Mouse (Mus musculus) ES-CJ7 (cell line): ENCODE measurements around the gene Msh4.

Experiments used
- DNase-seq: peaks from one replicate; pipeline ENCODE4 v3.0.0; 2011; ENCODE audit warnings: low read depth, low spot score

The Msh4 gene

GRCm38 (mm10) chr3:153906136-153906871 is at the start of gene Msh4:
Gene Msh4 (minus strand): TSS chr3:153906138.
- peak; percentile 40 for DNase-seq

- no peak for DNase-seq
Observed at GRCm38 (mm10) chr3:153948176-153948575, 42.2 kb upstream of the Msh4 start.

GRCm38 (mm10) chr3:153947271-153947670 is 41.3 kb upstream of the Msh4 start:
- no peak for DNase-seq

- peak; percentile 100 for DNase-seq
Observed at GRCm38 (mm10) chr3:153944335-153944990, 38.5 kb upstream of the Msh4 start, which contains the start of gene Acadm. Gene Acadm (minus strand): TSS chr3:153944632.

- no peak for DNase-seq
Observed at GRCm38 (mm10) chr3:153943901-153944334, 38.0 kb upstream of the Msh4 start.

GRCm38 (mm10) chr3:153943003-153943640 is 37.2 kb upstream of the Msh4 start:
- no peak for DNase-seq

- DNase-seq = peak; percentile 58
Observed at GRCm38 (mm10) chr3:153941613-153942012, 35.7 kb upstream of the Msh4 start.

GRCm38 (mm10) chr3:153940486-153940885 is 34.5 kb upstream of the Msh4 start:
- peak; percentile 85 for DNase-seq

GRCm38 (mm10) chr3:153940021-153940420 is 34.1 kb upstream of the Msh4 start:
- peak; percentile 60 for DNase-seq

- peak; percentile 62 for DNase-seq
Observed at GRCm38 (mm10) chr3:153937116-153937810, 31.3 kb upstream of the Msh4 start.

GRCm38 (mm10) chr3:153935878-153936277 is 29.9 kb upstream of the Msh4 start:
- no peak for DNase-seq

- DNase-seq = no peak
Observed at GRCm38 (mm10) chr3:153932461-153932860, 26.5 kb upstream of the Msh4 start.

GRCm38 (mm10) chr3:153929526-153929925 is 23.6 kb upstream of the Msh4 start:
- no peak for DNase-seq

GRCm38 (mm10) chr3:153926333-153926732 is 20.4 kb upstream of the Msh4 start:
- DNase-seq = peak; percentile 62

- DNase-seq = no peak
Observed at GRCm38 (mm10) chr3:153921147-153921910, 15.4 kb upstream of the Msh4 start.

GRCm38 (mm10) chr3:153917200-153917599 is 11.3 kb upstream of the Msh4 start:
- DNase-seq = peak; percentile 96

- no peak for DNase-seq
Observed at GRCm38 (mm10) chr3:153913510-153914243, 7.7 kb upstream of the Msh4 start.

- DNase-seq = peak; percentile 94
Observed at GRCm38 (mm10) chr3:153912546-153913509, 6.9 kb upstream of the Msh4 start, which contains the start of gene Rabggtb. Gene Rabggtb (minus strand): TSS chr3:153913009.

GRCm38 (mm10) chr3:153911882-153912440 is 6.0 kb upstream of the Msh4 start:
- no peak for DNase-seq
